In genomic region chr9:114518812-114519477, GRCm38 (mm10) we compare ENCODE assay signal across 30 mouse cellular contexts. TPM values are rescaled to one million over a fixed set of nuclear protein-coding genes. Genes with fewer than 3 reads are reported as not detected.
DNase-seq lines count a peak whose midpoint lies in the region; ATAC-seq and TF ChIP-seq lines count a peak whose summit lies in the region.
"Had no signal": no experiment of that assay in that cellular context is flagged by ENCODE, and none has a peak within 500 bp of the region (broad histone marks: within the 10 kb centered on the region; RNA-seq: fewer than 3 reads in every experiment).

No protein-coding gene starts in this region.

- no peak for DNase-seq in layer of hippocampus, adult 2 months (ENCODE audit: low spot score in 2 of 2)
- DNase-seq in layer of hippocampus, postnatal 14 days (ENCODE audit: low spot score in 2 of 2) = no peak
- no peak for DNase-seq in CH12.LX (ENCODE audit: extremely low read depth)
- no peak for DNase-seq in embryonic facial prominence, embryonic 10.5 days (ENCODE audit: low spot score)
- DNase-seq: adrenal gland, postnatal 25 days; cerebellum, adult 18-20 months; kidney, adult 11 months; kidney, postnatal 25 days; layer of hippocampus, adult 9-11 months; lung, adult 18-20 months; retina, postnatal 1 day; right cerebral cortex, postnatal 4 days; thymus, postnatal 14 days had no signal

- no peak for TF ChIP-seq EP300 in CH12.LX (IDR thresholded peaks at IDR 0.05; ENCODE audit: low read length)
- TF ChIP-seq EP300 in ES-Bruce4 (IDR thresholded peaks at IDR 0.05; ENCODE audit: insufficient read depth, low read depth, low read length) = no peak

- peak; percentile 29; the same call in 1 of the 2 replicates for TF ChIP-seq CTCF in layer of hippocampus, adult 2 months (conservative IDR thresholded peaks at IDR 0.05)
- TF ChIP-seq CTCF in CH12.LX (conservative IDR thresholded peaks at IDR 0.05 in 1 of 2, IDR thresholded peaks at IDR 0.05 in 1 of 2; ENCODE audit: low read depth in 2 of 2, low read length in 2 of 2) = peak in 1 of 2 experiments; percentile 63; a peak in 2 of 4 replicates
- peak; percentile 48 for TF ChIP-seq CTCF in ES-Bruce4 (IDR thresholded peaks at IDR 0.05; ENCODE audit: low read depth, low read length)

- no peaks in the 10 kb centered on the region for H3K36me3 ChIP-seq in CH12.LX (replicated peaks in 1 of 2; ENCODE audit: control insufficient read depth in 1 of 2, insufficient read depth in 1 of 2, low read length in 1 of 2)
- H3K36me3 ChIP-seq in ES-Bruce4 (ENCODE audit: control insufficient read depth, insufficient read depth, low read length, poor library complexity, severe bottlenecking) = peaks cover 25% of the 10 kb centered on the region
- H3K36me3 ChIP-seq in intestine, embryonic 15.5 days = peaks cover 2% of the 10 kb centered on the region
- peaks cover 68% of the 10 kb centered on the region for H3K36me3 ChIP-seq in embryonic facial prominence, embryonic 10.5 days (replicated peaks)

- H3K9ac ChIP-seq in CH12.LX (ENCODE audit: insufficient read depth, low read depth) (no peak overlapping the region), ES-Bruce4 (ENCODE audit: low read depth, poor library complexity, severe bottlenecking) (0 out of 2 replicates have a peak overlapping the region, but pooled peaks have one; percentile 4)
- H3K9ac ChIP-seq in intestine, embryonic 15.5 days = no peak overlapping the region
- H3K9ac ChIP-seq: embryonic facial prominence, embryonic 12.5 days; limb, embryonic 12.5 days had no signal

- no peak overlapping the region for H3K4me3 ChIP-seq in layer of hippocampus, adult 2 months
- H3K4me3 ChIP-seq in CH12.LX (replicated peaks in 1 of 3; ENCODE audit: low read depth in 2 of 3, low read length in 2 of 3, poor library complexity in 1 of 3) (no peak overlapping the region), ES-Bruce4 (ENCODE audit: low read depth, low read length) (no peak overlapping the region)
- no peak overlapping the region for H3K4me3 ChIP-seq in intestine, embryonic 15.5 days (replicated peaks)
- H3K4me3 ChIP-seq in embryonic facial prominence, embryonic 10.5 days = no peak overlapping the region
- H3K4me3 ChIP-seq: embryonic facial prominence, embryonic 12.5 days; limb, embryonic 12.5 days; midbrain, embryonic 10.5 days had no signal

- ATAC-seq in intestine, embryonic 15.5 days = peak; percentile 71
- no peak for ATAC-seq in inflammation-experienced regulatory T-cells, adult 6 months
- ATAC-seq: activated CD4-positive, CD25-positive, alpha-beta regulatory T cell, adult 4 months; forebrain, embryonic 16.5 days; Patski had no signal

- WGBS in intestine, embryonic 15.5 days = 37% methylated on average over 9 of the region's 9 CpGs
- WGBS in embryonic facial prominence, embryonic 10.5 days = 81% methylated on average over 9 of the region's 9 CpGs

- H3K4me1 ChIP-seq in CH12.LX (ENCODE audit: control insufficient read depth in 1 of 2, insufficient read depth in 2 of 2) (peaks cover 3 to 16% of the 10 kb centered on the region in 2 experiments; a peak in 3 of 4 replicates), ES-Bruce4 (ENCODE audit: control insufficient read depth, insufficient read depth, low read length) (peaks cover 4% of the 10 kb centered on the region)
- peaks cover 19% of the 10 kb centered on the region for H3K4me1 ChIP-seq in intestine, embryonic 15.5 days (replicated peaks)
- peaks cover 23% of the 10 kb centered on the region for H3K4me1 ChIP-seq in embryonic facial prominence, embryonic 10.5 days
- H3K4me1 ChIP-seq: limb, embryonic 12.5 days had no signal

- TF ChIP-seq RAD21 in CH12.LX (IDR thresholded peaks at IDR 0.05; ENCODE audit: low read depth, low read length) = peak; percentile 34

- H3K27me3 ChIP-seq in CH12.LX (replicated peaks) = no peaks in the 10 kb centered on the region
- H3K27me3 ChIP-seq in ES-Bruce4 (ENCODE audit: control insufficient read depth, insufficient read depth, low read length, poor library complexity, severe bottlenecking) = no peaks in the 10 kb centered on the region
- H3K27me3 ChIP-seq in intestine, embryonic 15.5 days (replicated peaks) = no peaks in the 10 kb centered on the region
- no peaks in the 10 kb centered on the region for H3K27me3 ChIP-seq in embryonic facial prominence, embryonic 10.5 days (replicated peaks; ENCODE audit: low read depth, poor library complexity, severe bottlenecking)
- H3K27me3 ChIP-seq: embryonic facial prominence, embryonic 12.5 days; limb, embryonic 12.5 days; Patski had no signal

- TF ChIP-seq POLR2A in CH12.LX (IDR thresholded peaks at IDR 0.05; ENCODE audit: low read depth, low read length) (no peak), ES-Bruce4 (IDR thresholded peaks at IDR 0.05; ENCODE audit: insufficient read depth, low read length) (no peak)

- in situ Hi-C loops in CH12.LX (cut with MboI; ENCODE audit: low pct_ligation_motif_present, low pct_unique_long_range_greater_than_20kb, low sequenced_read_pairs) = loop anchor here (5.0 kb wide), 1 partner anchor 63 kb away; no protein-coding TSS in a partner anchor

- dilution Hi-C loops in CH12.LX (cut with MboI; ENCODE audit: extremely low pct_ligation_motif_present, extremely low pct_unique_long_range_greater_than_20kb, low sequenced_read_pairs) = no loop called here

- no peaks in the 10 kb centered on the region for H3K79me2 ChIP-seq in CH12.LX (replicated peaks; ENCODE audit: control insufficient read depth, extremely low read depth, insufficient read depth, poor library complexity, severe bottlenecking)

- no peak overlapping the region for H3K4me2 ChIP-seq in CH12.LX (ENCODE audit: insufficient read depth, low read depth, poor library complexity, severe bottlenecking)
- peak overlapping the region; percentile 10; the same call in 1 of the 2 replicates for H3K4me2 ChIP-seq in intestine, embryonic 15.5 days (replicated peaks)
- H3K4me2 ChIP-seq: embryonic facial prominence, embryonic 12.5 days; limb, embryonic 12.5 days had no signal

- no peaks in the 10 kb centered on the region for H3K9me3 ChIP-seq in CH12.LX (replicated peaks; ENCODE audit: low read length)
- H3K9me3 ChIP-seq in ES-Bruce4 (replicated peaks; ENCODE audit: control insufficient read depth, insufficient read depth, low read length, poor library complexity, severe bottlenecking) = no peaks in the 10 kb centered on the region
- H3K9me3 ChIP-seq in intestine, embryonic 15.5 days = no peaks in the 10 kb centered on the region
- peaks cover 9% of the 10 kb centered on the region for H3K9me3 ChIP-seq in embryonic facial prominence, embryonic 10.5 days

- H3K27ac ChIP-seq in layer of hippocampus, adult 2 months = no peak overlapping the region
- H3K27ac ChIP-seq in CH12.LX (ENCODE audit: insufficient read depth, low read depth) (no peak overlapping the region), ES-Bruce4 (ENCODE audit: insufficient read depth, low read length) (peak overlapping the region; percentile 19; the same call in 1 of the 2 replicates)
- H3K27ac ChIP-seq in intestine, embryonic 15.5 days = peak overlapping the region; percentile 64
- no peak overlapping the region for H3K27ac ChIP-seq in embryonic facial prominence, embryonic 10.5 days (replicated peaks)
- H3K27ac ChIP-seq: embryonic facial prominence, embryonic 12.5 days; limb, embryonic 12.5 days; macrophage; midbrain, embryonic 10.5 days had no signal

TF ChIP-seq in CH12.LX, 34 proteins besides CTCF, POLR2A, EP300 and RAD21:
- TF ChIP-seq SMC3 (IDR thresholded peaks at IDR 0.05; ENCODE audit: low read depth, low read length) (peak; percentile 46), ETS1 (conservative IDR thresholded peaks at IDR 0.05; ENCODE audit: low read depth, low read length) (no peak)

RNA-seq across cellular contexts. Expression of gene C130032M10Rik, which starts 3.4 kb away (rescaled TPM):
- total RNA-seq in layer of hippocampus, adult 2 months (2021) = not detected
- not detected for total RNA-seq in layer of hippocampus, postnatal 14 days (2021)
- total RNA-seq in CH12.LX (2012; rRNA removed) (not detected in 2 replicates), CH12.LX (2014; rRNA removed) (not detected in 2 replicates)
- polyA plus RNA-seq in CH12.LX (2012; ENCODE audit: insufficient read length, low read depth) (not detected in 2 replicates), ES-Bruce4 (2011; ENCODE audit: insufficient read depth, insufficient read length, low read depth, missing spikeins) (not detected in 2 replicates)
- 0.48 and 0.58 TPM in 2 replicates for polyA plus RNA-seq in intestine, embryonic 15.5 days (2015; fragmentation: Nextera tagmentation; extraction: Ambion mirVana)
- 1.0 and 1.2 TPM in 2 replicates for polyA plus RNA-seq in embryonic facial prominence, embryonic 10.5 days (2016; fragmentation: Nextera tagmentation; extraction: Ambion mirVana)
- not detected for polyA plus RNA-seq in inflammation-experienced regulatory T-cells, adult 6 months (2017; shearing (Covaris generic))
- total RNA-seq: adrenal gland, postnatal 25 days; gastrocnemius, adult 18-20 months; gastrocnemius, postnatal 4 days; left cerebral cortex, adult 8-10 months; monocyte, adult 5-6 weeks had no signal
- polyA plus RNA-seq: activated CD4-positive, CD25-positive, alpha-beta regulatory T cell, adult 4 months; C2C12; forebrain, embryonic 16.5 days; hindbrain, embryonic 11.5 days; macrophage; neural tube, embryonic 11.5 days; Patski had no signal

RNA-seq across cellular contexts. Expression of gene Ccr4, which starts 14.2 kb away (rescaled TPM):
- total RNA-seq in layer of hippocampus, adult 2 months (2021) = not detected
- not detected for total RNA-seq in layer of hippocampus, postnatal 14 days (2021)
- total RNA-seq in CH12.LX (2012; rRNA removed) (0.08 TPM in 2 replicates), CH12.LX (2014; rRNA removed) (0.36 and 0.55 TPM in 2 replicates)
- polyA plus RNA-seq in CH12.LX (2012; ENCODE audit: insufficient read length, low read depth) (0.65 and 0.74 TPM in 2 replicates), ES-Bruce4 (2011; ENCODE audit: insufficient read depth, insufficient read length, low read depth, missing spikeins) (0.57 and 1.4 TPM in 2 replicates)
- polyA plus RNA-seq in intestine, embryonic 15.5 days (2015; fragmentation: Nextera tagmentation; extraction: Ambion mirVana) = 0.56 and 0.63 TPM in 2 replicates
- 0.10 TPM in 1 of 2 replicates, not detected in the other for polyA plus RNA-seq in embryonic facial prominence, embryonic 10.5 days (2016; fragmentation: Nextera tagmentation; extraction: Ambion mirVana)
- polyA plus RNA-seq in inflammation-experienced regulatory T-cells, adult 6 months (2017; shearing (Covaris generic)) = 10 to 100 TPM; 16.1 to 24.9 (median 17.5) TPM
- total RNA-seq: adrenal gland, postnatal 25 days; gastrocnemius, adult 18-20 months; gastrocnemius, postnatal 4 days; left cerebral cortex, adult 8-10 months had no signal
- polyA plus RNA-seq: C2C12; embryonic facial prominence, embryonic 12.5 days; forebrain, embryonic 16.5 days; hindbrain, embryonic 11.5 days; limb, embryonic 12.5 days; macrophage; midbrain, embryonic 10.5 days; neural tube, embryonic 11.5 days; Patski had no signal

RNA-seq across cellular contexts. Expression of gene Trim71, which starts 45.2 kb away (rescaled TPM):
- total RNA-seq in layer of hippocampus, adult 2 months (2021) = 1 to 10 TPM; 1.3 to 1.4 TPM
- under 1 TPM; 0.50 to 0.69 TPM for total RNA-seq in layer of hippocampus, postnatal 14 days (2021)
- total RNA-seq in CH12.LX (2012; rRNA removed) (under 0.01 and 0.04 TPM in 2 replicates), CH12.LX (2014; rRNA removed) (not detected in 2 replicates)
- polyA plus RNA-seq in CH12.LX (2012; ENCODE audit: insufficient read length, low read depth) (0.03 TPM in 1 of 2 replicates, not detected in the other), ES-Bruce4 (2011; ENCODE audit: insufficient read depth, insufficient read length, low read depth, missing spikeins) (120 and 122 TPM in 2 replicates)
- polyA plus RNA-seq in intestine, embryonic 15.5 days (2015; fragmentation: Nextera tagmentation; extraction: Ambion mirVana) = 4.1 TPM in 2 replicates
- 7.8 and 9.4 TPM in 2 replicates for polyA plus RNA-seq in embryonic facial prominence, embryonic 10.5 days (2016; fragmentation: Nextera tagmentation; extraction: Ambion mirVana)
- under 1 TPM in 1 of 3 experiments, not detected in 2; 0.04 TPM for polyA plus RNA-seq in inflammation-experienced regulatory T-cells, adult 6 months (2017; shearing (Covaris generic))
- total RNA-seq: gastrocnemius, adult 18-20 months; monocyte, adult 5-6 weeks had no signal
- polyA plus RNA-seq: macrophage, Patski had no signal

Comparison
In these comparisons a context has a peak if more than half of its experiments do, and no peak if none do; other contexts are left out.
1. H3K27ac ChIP-seq: peak in ES-Bruce4 (single experiment) and intestine, embryonic 15.5 days (single experiment); none in layer of hippocampus, adult 2 months (single experiment), CH12.LX (single experiment) and embryonic facial prominence, embryonic 10.5 days (single experiment).
2. RNA of gene Trim71, which starts 45.2 kb away (polyA plus RNA-seq): 120 to 122 TPM in ES-Bruce4; 7.8 to 9.4 TPM in embryonic facial prominence, embryonic 10.5 days, 4.1 TPM in intestine, embryonic 15.5 days, 0.03 TPM in CH12.LX and 0.04 TPM in inflammation-experienced regulatory T-cells, adult 6 months; every median in the first group is over 10 times any median in the second.